Mouse (Mus musculus): Measurements from ENCODE around the gene Sox6. TPM values are rescaled to one million over a fixed set of nuclear protein-coding genes. Genes with fewer than 3 reads are reported as not detected.

Gene Sox6
- polyA plus RNA-seq, 1 experiment from 2014 or later, result 37.1 TPM

GRCm38 (mm10) chr7:115510045-115510444 is 528.6 kb downstream of the Sox6 start:
- Histone ChIP-seq H3K9me3 (ENCODE audit: control insufficient read depth, low read length) (no peaks in the 10 kb centered on the region), H3K36me3 (ENCODE audit: control insufficient read depth, insufficient read depth, low read length) (no peaks in the 10 kb centered on the region), H3K27me3 (replicated peaks; ENCODE audit: control insufficient read depth, insufficient read depth, low read length) (no peaks in the 10 kb centered on the region), H3K27ac (ENCODE audit: low read depth, low read length) (no peak overlapping the region), H3K4me3 (ENCODE audit: low read depth, low read length) (no peak overlapping the region), H3K9ac (ENCODE audit: low read depth, low read length) (no peak overlapping the region), H3K4me1 (replicated peaks; ENCODE audit: control insufficient read depth, insufficient read depth, low read length) (no peaks in the 10 kb centered on the region), H3K4me2 (no peak overlapping the region)
- DNase-seq (ENCODE audit: low spot score), result no peak
- no peak for ATAC-seq (replicated peaks; ENCODE audit: low FRiP score)
- WGBS, result 89% methylated on average over 5 of the region's 5 CpGs

GRCm38 (mm10) chr7:115506385-115506784 is 532.2 kb downstream of the Sox6 start:
- WGBS, result 85% methylated on average over 6 of the region's 6 CpGs
- no peak overlapping the region for H3K4me2 ChIP-seq
- H3K9ac ChIP-seq (ENCODE audit: low read depth, low read length), result no peak overlapping the region
- no peak overlapping the region for H3K27ac ChIP-seq (ENCODE audit: low read depth, low read length)
- no peaks in the 10 kb centered on the region; the same call in 1 of the 2 replicates for H3K27me3 ChIP-seq (replicated peaks; ENCODE audit: control insufficient read depth, insufficient read depth, low read length)
- no peaks in the 10 kb centered on the region; the same call in 1 of the 2 replicates for H3K4me1 ChIP-seq (replicated peaks; ENCODE audit: control insufficient read depth, insufficient read depth, low read length)
- H3K9me3 ChIP-seq (ENCODE audit: control insufficient read depth, low read length), result no peaks in the 10 kb centered on the region
- no peak for ATAC-seq (replicated peaks; ENCODE audit: low FRiP score)
- H3K4me3 ChIP-seq (ENCODE audit: low read depth, low read length), result no peak overlapping the region
- DNase-seq (ENCODE audit: low spot score), result no peak
- H3K36me3 ChIP-seq (ENCODE audit: control insufficient read depth, insufficient read depth, low read length), result no peaks in the 10 kb centered on the region

- Histone ChIP-seq H3K9me3 (ENCODE audit: control insufficient read depth, low read length) (no peaks in the 10 kb centered on the region), H3K4me3 (ENCODE audit: low read depth, low read length) (no peak overlapping the region), H3K4me2 (no peak overlapping the region), H3K27me3 (replicated peaks; ENCODE audit: control insufficient read depth, insufficient read depth, low read length) (no peaks in the 10 kb centered on the region; the same call in 1 of the 2 replicates), H3K4me1 (replicated peaks; ENCODE audit: control insufficient read depth, insufficient read depth, low read length) (no peaks in the 10 kb centered on the region; the same call in 1 of the 2 replicates), H3K9ac (ENCODE audit: low read depth, low read length) (no peak overlapping the region), H3K36me3 (ENCODE audit: control insufficient read depth, insufficient read depth, low read length) (no peaks in the 10 kb centered on the region), H3K27ac (ENCODE audit: low read depth, low read length) (no peak overlapping the region)
- WGBS, result 52% methylated on average over 3 of the region's 3 CpGs
- no peak for DNase-seq (ENCODE audit: low spot score)
- no peak for ATAC-seq (replicated peaks; ENCODE audit: low FRiP score)
These were observed 537.1 kb downstream of the Sox6 start for GRCm38 (mm10) chr7:115501497-115501896.

- Histone ChIP-seq H3K27me3 (replicated peaks; ENCODE audit: control insufficient read depth, insufficient read depth, low read length) (no peaks in the 10 kb centered on the region; the same call in 1 of the 2 replicates), H3K36me3 (ENCODE audit: control insufficient read depth, insufficient read depth, low read length) (no peaks in the 10 kb centered on the region), H3K4me3 (ENCODE audit: low read depth, low read length) (no peak overlapping the region), H3K4me1 (replicated peaks; ENCODE audit: control insufficient read depth, insufficient read depth, low read length) (no peaks in the 10 kb centered on the region; the same call in 1 of the 2 replicates), H3K9me3 (ENCODE audit: control insufficient read depth, low read length) (no peaks in the 10 kb centered on the region), H3K27ac (ENCODE audit: low read depth, low read length) (no peak overlapping the region), H3K9ac (ENCODE audit: low read depth, low read length) (no peak overlapping the region), H3K4me2 (no peak overlapping the region)
- no peak for ATAC-seq (replicated peaks; ENCODE audit: low FRiP score)
- DNase-seq (ENCODE audit: low spot score), result no peak
These were observed 537.8 kb downstream of the Sox6 start for GRCm38 (mm10) chr7:115500825-115501224.

GRCm38 (mm10) chr7:115500170-115500569 is 538.4 kb downstream of the Sox6 start:
- DNase-seq (ENCODE audit: low spot score) (no peak), ATAC-seq (replicated peaks; ENCODE audit: low FRiP score) (no peak)
- Histone ChIP-seq H3K9me3 (ENCODE audit: control insufficient read depth, low read length) (no peaks in the 10 kb centered on the region), H3K27me3 (replicated peaks; ENCODE audit: control insufficient read depth, insufficient read depth, low read length) (no peaks in the 10 kb centered on the region; the same call in 1 of the 2 replicates), H3K4me3 (ENCODE audit: low read depth, low read length) (no peak overlapping the region), H3K9ac (ENCODE audit: low read depth, low read length) (no peak overlapping the region), H3K4me2 (no peak overlapping the region), H3K27ac (ENCODE audit: low read depth, low read length) (no peak overlapping the region), H3K4me1 (replicated peaks; ENCODE audit: control insufficient read depth, insufficient read depth, low read length) (no peaks in the 10 kb centered on the region; the same call in 1 of the 2 replicates), H3K36me3 (ENCODE audit: control insufficient read depth, insufficient read depth, low read length) (no peaks in the 10 kb centered on the region)
- 61% methylated on average over 7 of the region's 7 CpGs for WGBS

GRCm38 (mm10) chr7:115491721-115492120 is 546.9 kb downstream of the Sox6 start:
- no peaks in the 10 kb centered on the region for H3K36me3 ChIP-seq (ENCODE audit: control insufficient read depth, insufficient read depth, low read length)
- no peak overlapping the region for H3K4me2 ChIP-seq
- H3K9ac ChIP-seq (ENCODE audit: low read depth, low read length), result no peak overlapping the region
- H3K4me3 ChIP-seq (ENCODE audit: low read depth, low read length), result no peak overlapping the region
- DNase-seq (ENCODE audit: low spot score) (no peak), ATAC-seq (replicated peaks; ENCODE audit: low FRiP score) (no peak)
- no peaks in the 10 kb centered on the region for H3K9me3 ChIP-seq (ENCODE audit: control insufficient read depth, low read length)
- no peaks in the 10 kb centered on the region for H3K27me3 ChIP-seq (replicated peaks; ENCODE audit: control insufficient read depth, insufficient read depth, low read length)
- 83% methylated on average over 5 of the region's 5 CpGs for WGBS
- no peak overlapping the region for H3K27ac ChIP-seq (ENCODE audit: low read depth, low read length)
- H3K4me1 ChIP-seq (replicated peaks; ENCODE audit: control insufficient read depth, insufficient read depth, low read length), result no peaks in the 10 kb centered on the region

- H3K4me2 ChIP-seq, result no peak overlapping the region
- DNase-seq (ENCODE audit: low spot score) (no peak), ATAC-seq (replicated peaks; ENCODE audit: low FRiP score) (no peak)
- H3K27me3 ChIP-seq (replicated peaks; ENCODE audit: control insufficient read depth, insufficient read depth, low read length), result no peaks in the 10 kb centered on the region
- no peaks in the 10 kb centered on the region for H3K36me3 ChIP-seq (ENCODE audit: control insufficient read depth, insufficient read depth, low read length)
- H3K4me1 ChIP-seq (replicated peaks; ENCODE audit: control insufficient read depth, insufficient read depth, low read length), result no peaks in the 10 kb centered on the region
- H3K4me3 ChIP-seq (ENCODE audit: low read depth, low read length), result no peak overlapping the region
- no peak overlapping the region for H3K27ac ChIP-seq (ENCODE audit: low read depth, low read length)
- WGBS, result 54% methylated on average over 10 of the region's 10 CpGs
- H3K9me3 ChIP-seq (ENCODE audit: control insufficient read depth, low read length), result no peaks in the 10 kb centered on the region
- H3K9ac ChIP-seq (ENCODE audit: low read depth, low read length), result no peak overlapping the region
These were observed 549.0 kb downstream of the Sox6 start for GRCm38 (mm10) chr7:115489608-115490007.

GRCm38 (mm10) chr7:115486431-115486830 is 552.2 kb downstream of the Sox6 start:
- DNase-seq (ENCODE audit: low spot score) (no peak), ATAC-seq (replicated peaks; ENCODE audit: low FRiP score) (no peak)
- Histone ChIP-seq H3K4me1 (replicated peaks; ENCODE audit: control insufficient read depth, insufficient read depth, low read length) (no peaks in the 10 kb centered on the region), H3K4me2 (no peak overlapping the region), H3K9me3 (ENCODE audit: control insufficient read depth, low read length) (no peaks in the 10 kb centered on the region), H3K27ac (ENCODE audit: low read depth, low read length) (no peak overlapping the region), H3K4me3 (ENCODE audit: low read depth, low read length) (no peak overlapping the region), H3K27me3 (replicated peaks; ENCODE audit: control insufficient read depth, insufficient read depth, low read length) (no peaks in the 10 kb centered on the region), H3K36me3 (ENCODE audit: control insufficient read depth, insufficient read depth, low read length) (no peaks in the 10 kb centered on the region), H3K9ac (ENCODE audit: low read depth, low read length) (no peak overlapping the region)
- WGBS, result 90% methylated on average over 12 of the region's 12 CpGs

GRCm38 (mm10) chr7:115485664-115486409 is 552.8 kb downstream of the Sox6 start:
- H3K4me3 ChIP-seq (ENCODE audit: low read depth, low read length), result no peak overlapping the region
- H3K9me3 ChIP-seq (ENCODE audit: control insufficient read depth, low read length), result no peaks in the 10 kb centered on the region
- H3K4me1 ChIP-seq (replicated peaks; ENCODE audit: control insufficient read depth, insufficient read depth, low read length), result no peaks in the 10 kb centered on the region
- DNase-seq (ENCODE audit: low spot score) (no peak), ATAC-seq (replicated peaks; ENCODE audit: low FRiP score) (no peak)
- H3K36me3 ChIP-seq (ENCODE audit: control insufficient read depth, insufficient read depth, low read length), result no peaks in the 10 kb centered on the region
- 67% methylated on average over 2 of the region's 2 CpGs for WGBS
- H3K27me3 ChIP-seq (replicated peaks; ENCODE audit: control insufficient read depth, insufficient read depth, low read length), result no peaks in the 10 kb centered on the region
- H3K9ac ChIP-seq (ENCODE audit: low read depth, low read length), result no peak overlapping the region
- no peak overlapping the region for H3K4me2 ChIP-seq
- H3K27ac ChIP-seq (ENCODE audit: low read depth, low read length), result no peak overlapping the region

Measured in liver, embryonic 11.5 days (tissue).